Mouse (Mus musculus) gastrocnemius, postnatal 36 days (tissue): Measurements from ENCODE around the gene Tgif2lx2. TPM values are rescaled to one million over a fixed set of nuclear protein-coding genes. Genes with fewer than 3 reads are reported as not detected.
"Not testable (repeated sequence)": the region's sequence is repeated elsewhere in the genome, so short reads cannot be mapped to it uniquely, and the experiment has no call there.

ENCODE experiments used
- DNase-seq, 2 experiments: peaks; one replicate each; pipeline ENCODE4 v3.0.0; 2022
- intact Hi-C: fragments of 180-260 bp; cut with DNase I; formaldehyde crosslinking; loops from one replicate; pipeline ENCODE4 v1.15.1; 2025
- long read RNA-seq, 2 experiments: library from polyadenylated mRNA; stranded (forward); transcript quantifications; one replicate each; pipeline ENCODE4 v2.0.0; 2021
- total RNA-seq, 2 experiments: library from RNA; stranded (reverse); gene quantifications; 2 replicates each; pipeline ENCODE4 v1.2.3; 2021

The Tgif2lx2 gene
- not detected for total RNA-seq
- long read RNA-seq, experiment 1 = 0 reads
- long read RNA-seq, experiment 2 = 0 reads

DNA sequence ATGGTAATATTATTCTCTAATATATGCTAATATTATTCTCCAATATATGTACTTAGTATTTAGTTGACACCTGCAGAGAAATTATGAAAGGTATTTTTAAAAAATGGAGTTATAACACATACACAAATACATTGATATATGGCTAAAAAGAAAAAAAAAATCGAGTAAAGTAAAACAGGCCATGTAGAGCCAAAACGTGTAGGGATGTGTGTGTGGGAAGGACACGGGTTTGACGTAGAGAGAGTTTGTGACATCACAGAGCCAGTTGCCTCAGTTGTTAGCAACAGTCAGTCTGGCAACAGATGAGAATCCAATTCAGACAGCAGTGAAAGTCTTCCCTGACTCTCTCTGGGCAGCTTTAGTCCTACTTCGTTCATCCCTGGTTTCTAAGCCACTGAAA lies at the start of gene Tgif2lx2:
Gene Tgif2lx2 (plus strand): TSS at position 301 of the 400 bp plus-strand sequence.
- intact Hi-C loops, DNase-seq: not testable (repeated sequence)

Other genes with a start within 250 kb of the Tgif2lx2 start
- not detected for gene Tgif2lx1, start 53.5 kb downstream of the Tgif2lx2 start, total RNA-seq